8 mouse cellular contexts compared by ENCODE assay signal in genomic region chr1:44102939-44103338, GRCm38 (mm10). TPM values are rescaled to one million over a fixed set of nuclear protein-coding genes. Genes with fewer than 3 reads are reported as not detected.
DNase-seq lines count a peak whose midpoint lies in the region; ATAC-seq and TF ChIP-seq lines count a peak whose summit lies in the region.

No protein-coding gene starts in this region.

- peaks cover 4% of the 10 kb centered on the region; the same call in 1 of the 2 replicates for H3K4me1 ChIP-seq in heart, embryonic 11.5 days (ENCODE audit: control insufficient read depth, insufficient read depth, low read length)
- H3K4me1 ChIP-seq in G1E (ENCODE audit: insufficient read depth, low read depth, low read length) = peaks cover 22% of the 10 kb centered on the region
- H3K4me1 ChIP-seq in forebrain, postnatal 0 days (ENCODE audit: insufficient read depth) = peaks cover 2% of the 10 kb centered on the region; the same call in 1 of the 2 replicates

- no peak for DNase-seq in heart, adult 18-20 months
- peak; percentile 20 for DNase-seq in G1E (ENCODE audit: low spot score)
- peak; percentile 3 for DNase-seq in forebrain, postnatal 0 days
- DNase-seq in right cerebral cortex, postnatal 10 days (ENCODE audit: low spot score in 2 of 2) = no peak
- no peak for DNase-seq in ovary, postnatal 36 days (ENCODE audit: low spot score)
- DNase-seq in left cerebral cortex, postnatal 36 days (ENCODE audit: low spot score in 2 of 2) = no peak

- intact Hi-C loops in left cerebral cortex, postnatal 36 days (cut with DNase I) = loop anchor here (1.0 to 5.0 kb wide), 2 partner anchors 16 to 44 kb away; partner anchors contain the start of gene Ercc5

- no peak for ATAC-seq in heart, embryonic 11.5 days (replicated peaks; ENCODE audit: insufficient number of reproducible peaks, low FRiP score, low TSS enrichment)
- no peak for ATAC-seq in G1E (ENCODE audit: extremely low read depth, insufficient number of reproducible peaks, low FRiP score, poor library complexity, severe bottlenecking)
- no peak for ATAC-seq in forebrain, postnatal 0 days

- H3K27me3 ChIP-seq in heart, embryonic 11.5 days (ENCODE audit: control insufficient read depth, insufficient read depth, low read length) = no peaks in the 10 kb centered on the region
- no peaks in the 10 kb centered on the region for H3K27me3 ChIP-seq in G1E (ENCODE audit: insufficient read depth, low read length)
- H3K27me3 ChIP-seq in forebrain, postnatal 0 days (ENCODE audit: insufficient read depth, low read length) = no peaks in the 10 kb centered on the region

- peak overlapping the region; percentile 63; the same call in 1 of the 2 replicates for H3K9ac ChIP-seq in heart, embryonic 11.5 days (ENCODE audit: low read depth, low read length)
- 0 out of 2 replicates have a peak overlapping the region, but pooled peaks have one; percentile 10 for H3K9ac ChIP-seq in forebrain, postnatal 0 days

- peak overlapping the region; percentile 77 for H3K4me3 ChIP-seq in heart, embryonic 11.5 days (ENCODE audit: low read depth, low read length)
- peak overlapping the region; percentile 96 for H3K4me3 ChIP-seq in G1E (ENCODE audit: low read depth, low read length)
- peak overlapping the region; percentile 92 for H3K4me3 ChIP-seq in forebrain, postnatal 0 days (ENCODE audit: low read depth, low read length)
- H3K4me3 ChIP-seq in macrophage (ENCODE audit: inconsistent target) = peak overlapping the region; percentile 32; the same call in 1 of the 2 replicates

- H3K9me3 ChIP-seq in heart, embryonic 11.5 days (replicated peaks; ENCODE audit: control insufficient read depth, low read length) = no peaks in the 10 kb centered on the region
- no peaks in the 10 kb centered on the region for H3K9me3 ChIP-seq in G1E (replicated peaks)
- H3K9me3 ChIP-seq in forebrain, postnatal 0 days (ENCODE audit: low read length) = no peaks in the 10 kb centered on the region

- H3K4me2 ChIP-seq in heart, embryonic 11.5 days = peak overlapping the region; percentile 71
- H3K4me2 ChIP-seq in forebrain, postnatal 0 days (ENCODE audit: low read depth) = peak overlapping the region; percentile 65

- WGBS in heart, embryonic 11.5 days (ENCODE audit: insufficient replicate concordance) = 15% methylated on average over 5 of the region's 5 CpGs
- 11% methylated on average over 5 of the region's 5 CpGs for WGBS in forebrain, postnatal 0 days
- 27% methylated on average over 5 of the region's 5 CpGs for WGBS in macrophage (ENCODE audit: missing documents)

- peaks cover 33% of the 10 kb centered on the region for H3K79me2 ChIP-seq in macrophage (ENCODE audit: inconsistent target)

- TF ChIP-seq CTCF in G1E (IDR thresholded peaks at IDR 0.05; ENCODE audit: low read depth, low read length) = no peak
- no peak for TF ChIP-seq CTCF in forebrain, postnatal 0 days (IDR thresholded peaks at IDR 0.05; ENCODE audit: low read depth)

- peaks cover 8% of the 10 kb centered on the region; the same call in 1 of the 2 replicates for H3K36me3 ChIP-seq in heart, embryonic 11.5 days (ENCODE audit: control insufficient read depth, insufficient read depth, low read length)
- peaks cover 47% of the 10 kb centered on the region for H3K36me3 ChIP-seq in G1E (replicated peaks)
- peaks cover 8% of the 10 kb centered on the region for H3K36me3 ChIP-seq in forebrain, postnatal 0 days (ENCODE audit: insufficient read depth)
- no peaks in the 10 kb centered on the region for H3K36me3 ChIP-seq in macrophage (ENCODE audit: inconsistent target)

- no peak overlapping the region for H3K27ac ChIP-seq in heart, embryonic 11.5 days (ENCODE audit: low read depth, low read length)
- H3K27ac ChIP-seq in forebrain, postnatal 0 days (ENCODE audit: low read depth, low read length) = no peak overlapping the region
- H3K27ac ChIP-seq in macrophage = no peak overlapping the region

RNA-seq across cellular contexts. Expression of gene Tex30, which starts 0.7 kb away (rescaled TPM):
- 81.8 and 82.9 TPM in 2 replicates for polyA plus RNA-seq in heart, embryonic 11.5 days (2014; fragmentation: Nextera tagmentation; extraction: Ambion mirVana)
- 10 to 100 TPM in 1 of 2 experiments, 1 to 10 TPM in 1; 8.3 to 10.4 TPM for total RNA-seq in heart, adult 18-20 months (2021)
- total RNA-seq in G1E (2014; fragmentation: Nextera tagmentation) = 65.6 and 102 TPM in 2 replicates
- total RNA-seq in G1E (2017) = 125 and 159 TPM in 2 replicates
- 7.6 and 12.8 TPM in 2 replicates for polyA plus RNA-seq in G1E (2012)
- 15.2 and 18.7 TPM in 2 replicates for total RNA-seq in forebrain, postnatal 0 days (2014; rRNA removed)
- polyA plus RNA-seq in forebrain, postnatal 0 days (2015; fragmentation: Nextera tagmentation; extraction: Ambion mirVana) = 36.0 and 43.4 TPM in 2 replicates
- total RNA-seq in macrophage (2018; cell fraction: chromatin; rRNA removed) = 10 to 100 TPM in 2 of 26 experiments, 1 to 10 TPM in 23, not detected in 1; 1.4 to 13.1 (median 4.4) TPM
- 10 to 100 TPM in 10 of 26 experiments, 1 to 10 TPM in 16; 4.3 to 16.7 (median 7.7) TPM for total RNA-seq in macrophage (2018; cell fraction: cytosol; rRNA removed)
- 10 to 100 TPM in 6 of 26 experiments, 1 to 10 TPM in 20; 1.8 to 15.9 (median 7.2) TPM for total RNA-seq in macrophage (2018; cell fraction: nucleus; rRNA removed)
- polyA plus RNA-seq in macrophage (2018) = 6.4 to 14.7 TPM (median 9.7 TPM) in 3 replicates
- 1 to 10 TPM; 8.1 to 8.9 TPM for total RNA-seq in left cerebral cortex, postnatal 36 days (2021)

RNA-seq across cellular contexts. Expression of gene Kdelc1, which starts 15.7 kb away (rescaled TPM):
- 56.4 and 57.5 TPM in 2 replicates for polyA plus RNA-seq in heart, embryonic 11.5 days (2014; fragmentation: Nextera tagmentation; extraction: Ambion mirVana)
- 10 to 100 TPM; 15.6 to 16.9 TPM for total RNA-seq in heart, adult 18-20 months (2021)
- 65.3 and 67.5 TPM in 2 replicates for total RNA-seq in G1E (2014; fragmentation: Nextera tagmentation)
- total RNA-seq in G1E (2017) = 24.2 and 26.2 TPM in 2 replicates
- 5.9 and 7.0 TPM in 2 replicates for polyA plus RNA-seq in G1E (2012)
- total RNA-seq in forebrain, postnatal 0 days (2014; rRNA removed) = 10.5 and 10.6 TPM in 2 replicates
- polyA plus RNA-seq in forebrain, postnatal 0 days (2015; fragmentation: Nextera tagmentation; extraction: Ambion mirVana) = 12.7 and 14.2 TPM in 2 replicates
- 10 to 100 TPM in 12 of 26 experiments, 1 to 10 TPM in 14; 1.6 to 20.3 (median 8.7) TPM for total RNA-seq in macrophage (2018; cell fraction: chromatin; rRNA removed)
- 10 to 100 TPM in 4 of 26 experiments, 1 to 10 TPM in 22; 5.4 to 10.9 (median 7.7) TPM for total RNA-seq in macrophage (2018; cell fraction: cytosol; rRNA removed)
- 10 to 100 TPM in 17 of 26 experiments, 1 to 10 TPM in 9; 4.0 to 32.4 (median 13.1) TPM for total RNA-seq in macrophage (2018; cell fraction: nucleus; rRNA removed)
- 8.4 to 13.7 TPM (median 9.8 TPM) in 3 replicates for polyA plus RNA-seq in macrophage (2018)
- 10 to 100 TPM in 1 of 2 experiments, 1 to 10 TPM in 1; 8.1 to 10.3 TPM for total RNA-seq in left cerebral cortex, postnatal 36 days (2021)

RNA-seq across cellular contexts. Expression of gene Bivm, which starts 15.8 kb away (rescaled TPM):
- polyA plus RNA-seq in heart, embryonic 11.5 days (2014; fragmentation: Nextera tagmentation; extraction: Ambion mirVana) = 15.8 and 16.9 TPM in 2 replicates
- 10 to 100 TPM in 1 of 2 experiments, 1 to 10 TPM in 1; 8.9 to 11.2 TPM for total RNA-seq in heart, adult 18-20 months (2021)
- total RNA-seq in G1E (2014; fragmentation: Nextera tagmentation) (68.8 and 70.1 TPM in 2 replicates), G1E (2017) (26.1 and 28.9 TPM in 2 replicates)
- polyA plus RNA-seq in G1E (2012) (4.8 and 6.4 TPM in 2 replicates), macrophage (2018) (9.3 to 13.5 TPM (median 13.2 TPM) in 3 replicates)
- 39.9 and 40.1 TPM in 2 replicates for total RNA-seq in forebrain, postnatal 0 days (2014; rRNA removed)
- polyA plus RNA-seq in forebrain, postnatal 0 days (2015; fragmentation: Nextera tagmentation; extraction: Ambion mirVana) = 16.9 and 22.5 TPM in 2 replicates
- 10 to 100 TPM in 5 of 26 experiments, 1 to 10 TPM in 16, under 1 TPM in 5; 0.47 to 15.4 (median 5.1) TPM for total RNA-seq in macrophage (2018; cell fraction: chromatin; rRNA removed)
- 10 to 100 TPM in 18 of 26 experiments, 1 to 10 TPM in 8; 4.9 to 17.0 (median 12.3) TPM for total RNA-seq in macrophage (2018; cell fraction: cytosol; rRNA removed)
- 10 to 100 TPM in 6 of 26 experiments, 1 to 10 TPM in 20; 1.2 to 16.1 (median 6.1) TPM for total RNA-seq in macrophage (2018; cell fraction: nucleus; rRNA removed)
- total RNA-seq in left cerebral cortex, postnatal 36 days (2021) = 10 to 100 TPM; 35.0 to 39.0 TPM

RNA-seq across cellular contexts. Expression of gene Gm8251, which starts 41.2 kb away (rescaled TPM):
- polyA plus RNA-seq in heart, embryonic 11.5 days (2014; fragmentation: Nextera tagmentation; extraction: Ambion mirVana) = 0.08 TPM in 1 of 2 replicates, not detected in the other
- total RNA-seq in heart, adult 18-20 months (2021) = not detected
- total RNA-seq in G1E (2014; fragmentation: Nextera tagmentation) (not detected in 2 replicates), G1E (2017) (0.22 and 0.29 TPM in 2 replicates)
- polyA plus RNA-seq in G1E (2012) (0.01 TPM in 1 of 2 replicates, not detected in the other), macrophage (2018) (not detected in 3 replicates)
- 0.05 TPM in 1 of 2 replicates, not detected in the other for total RNA-seq in forebrain, postnatal 0 days (2014; rRNA removed)
- not detected in 2 replicates for polyA plus RNA-seq in forebrain, postnatal 0 days (2015; fragmentation: Nextera tagmentation; extraction: Ambion mirVana)
- under 1 TPM in 11 of 26 experiments, not detected in 15; 0.10 to 0.25 (median 0.18) TPM for total RNA-seq in macrophage (2018; cell fraction: chromatin; rRNA removed)
- not detected for total RNA-seq in macrophage (2018; cell fraction: cytosol; rRNA removed)
- under 1 TPM in 3 of 26 experiments, not detected in 23; 0.05 to 0.27 (median 0.10) TPM for total RNA-seq in macrophage (2018; cell fraction: nucleus; rRNA removed)
- total RNA-seq in left cerebral cortex, postnatal 36 days (2021) = not detected

RNA-seq across cellular contexts. Expression of gene Ercc5, which starts 44.6 kb away (rescaled TPM):
- 17.3 and 17.8 TPM in 2 replicates for polyA plus RNA-seq in heart, embryonic 11.5 days (2014; fragmentation: Nextera tagmentation; extraction: Ambion mirVana)
- 10 to 100 TPM; 14.8 to 16.2 TPM for total RNA-seq in heart, adult 18-20 months (2021)
- total RNA-seq in G1E (2014; fragmentation: Nextera tagmentation) = 45.3 and 49.5 TPM in 2 replicates
- 30.8 and 33.8 TPM in 2 replicates for total RNA-seq in G1E (2017)
- polyA plus RNA-seq in G1E (2012) = 6.4 and 6.7 TPM in 2 replicates
- total RNA-seq in forebrain, postnatal 0 days (2014; rRNA removed) = 25.2 and 28.0 TPM in 2 replicates
- 19.1 and 20.2 TPM in 2 replicates for polyA plus RNA-seq in forebrain, postnatal 0 days (2015; fragmentation: Nextera tagmentation; extraction: Ambion mirVana)
- total RNA-seq in macrophage (2018; cell fraction: chromatin; rRNA removed) = 10 to 100 TPM in 25 of 26 experiments, 1 to 10 TPM in 1; 9.8 to 75.3 (median 43.2) TPM
- total RNA-seq in macrophage (2018; cell fraction: cytosol; rRNA removed) = 10 to 100 TPM in 2 of 26 experiments, 1 to 10 TPM in 24; 2.6 to 10.8 (median 6.7) TPM
- 10 to 100 TPM in 23 of 26 experiments, 1 to 10 TPM in 3; 5.7 to 49.3 (median 22.8) TPM for total RNA-seq in macrophage (2018; cell fraction: nucleus; rRNA removed)
- polyA plus RNA-seq in macrophage (2018) = 6.4 to 9.2 TPM (median 8.6 TPM) in 3 replicates
- 10 to 100 TPM; 19.9 to 21.1 TPM for total RNA-seq in left cerebral cortex, postnatal 36 days (2021)

Comparison
In these comparisons a context has a peak if more than half of its experiments do, and no peak if none do; other contexts are left out.
1. H3K4me3 ChIP-seq: peak in every context shown above with its lines; median percentile 96 in G1E; 92 in forebrain, postnatal 0 days; 77 in heart, embryonic 11.5 days; 32 in macrophage.
2. DNase-seq: peak in G1E (single experiment) and forebrain, postnatal 0 days (single experiment); none in heart, adult 18-20 months (0 of 2), right cerebral cortex, postnatal 10 days (0 of 2), ovary, postnatal 36 days (single experiment) and left cerebral cortex, postnatal 36 days (0 of 2).